Mouse (Mus musculus): ENCODE measurements around the gene Fbxl19. TPM values are rescaled to one million over a fixed set of nuclear protein-coding genes. Genes with fewer than 3 reads are reported as not detected.

Fbxl19 gene
- polyA plus RNA-seq, 1 experiment from 2014 or later, result 10.5 TPM

DNA sequence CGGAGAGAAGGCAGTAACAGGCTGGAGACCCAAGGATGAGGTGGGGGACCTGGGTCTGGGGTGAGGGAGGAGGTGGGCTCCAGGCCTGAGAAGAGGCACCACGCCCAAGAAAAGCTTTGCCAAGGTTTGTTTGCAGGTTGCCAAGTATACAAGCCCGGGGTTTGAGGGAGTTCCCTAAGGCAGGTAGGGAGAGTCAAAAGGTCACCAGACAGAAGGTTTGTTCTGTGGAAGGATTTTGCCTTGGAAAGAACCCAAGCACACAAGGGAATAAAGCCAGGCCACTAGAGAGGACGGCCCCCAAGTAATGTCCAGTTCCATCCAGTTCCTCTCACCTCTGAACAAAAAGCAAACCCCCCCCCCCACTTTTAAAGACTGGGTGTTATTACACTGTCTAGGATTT lies 66.9 kb downstream of the Fbxl19 start:
- Histone ChIP-seq H3K4me2 (no peak overlapping the region), H3K27me3 (no peaks in the 10 kb centered on the region), H3K9ac (replicated peaks) (no peak overlapping the region), H3K4me3 (replicated peaks) (no peak overlapping the region), H3K27ac (no peak overlapping the region), H3K9me3 (no peaks in the 10 kb centered on the region), H3K4me1 (replicated peaks) (no peaks in the 10 kb centered on the region), H3K36me3 (peaks cover 86% of the 10 kb centered on the region)
- ATAC-seq (ENCODE audit: insufficient number of reproducible peaks, insufficient read depth, low FRiP score, low TSS enrichment, low read depth), result no peak
- whole genome bisulfite sequencing, result 82% methylated on average over 4 of the region's 4 CpGs

DNA sequence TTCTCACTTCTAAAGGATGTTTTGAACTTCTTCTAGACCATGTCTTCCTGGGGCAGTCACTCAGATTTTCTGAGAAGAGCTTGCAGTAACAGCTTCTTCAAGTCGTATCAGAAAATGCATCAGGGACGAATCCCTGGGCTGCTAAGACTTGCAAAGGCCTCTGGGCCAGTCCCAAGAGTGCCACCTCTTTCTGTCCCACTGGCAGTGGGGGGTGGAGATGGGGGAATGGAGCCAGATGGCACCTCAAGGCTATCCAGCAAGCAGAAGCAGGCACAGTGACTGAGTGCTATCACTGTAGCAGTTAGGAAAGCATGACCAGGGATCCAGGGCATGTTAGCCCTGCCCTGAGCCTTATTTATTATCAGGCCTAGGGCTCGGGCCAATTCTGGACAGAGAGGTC lies 67.9 kb downstream of the Fbxl19 start:
- H3K4me2 ChIP-seq, result no peak overlapping the region
- H3K27ac ChIP-seq, result no peak overlapping the region
- H3K36me3 ChIP-seq, result peaks cover 76% of the 10 kb centered on the region
- H3K9ac ChIP-seq (replicated peaks), result no peak overlapping the region
- no peaks in the 10 kb centered on the region for H3K27me3 ChIP-seq
- no peak overlapping the region for H3K4me3 ChIP-seq (replicated peaks)
- H3K9me3 ChIP-seq, result no peaks in the 10 kb centered on the region
- H3K4me1 ChIP-seq (replicated peaks), result no peaks in the 10 kb centered on the region
- no peak for ATAC-seq (ENCODE audit: insufficient number of reproducible peaks, insufficient read depth, low FRiP score, low TSS enrichment, low read depth)
- 79% methylated on average over 3 of the region's 3 CpGs for WGBS

DNA sequence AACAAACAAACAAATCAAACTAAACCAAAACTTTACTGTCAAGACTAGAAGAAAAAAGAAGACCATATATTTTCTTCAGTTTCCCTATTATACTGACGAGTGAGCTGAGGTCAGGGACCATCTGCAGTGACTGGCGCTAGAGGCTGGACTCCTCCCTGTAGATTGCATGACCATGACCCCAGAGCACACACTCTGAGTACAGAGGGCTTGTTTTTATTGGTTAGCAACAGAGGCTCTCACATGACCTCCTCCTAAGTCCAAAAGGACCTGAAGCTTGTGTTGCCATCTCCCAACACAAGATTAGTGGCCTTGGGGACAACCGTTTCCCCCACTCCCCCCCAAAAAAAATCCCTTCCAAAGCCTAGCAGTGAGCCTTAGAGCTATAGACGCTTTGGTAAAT lies 69.5 kb downstream of the Fbxl19 start:
- no peaks in the 10 kb centered on the region for H3K4me1 ChIP-seq (replicated peaks)
- no peak for ATAC-seq (ENCODE audit: insufficient number of reproducible peaks, insufficient read depth, low FRiP score, low TSS enrichment, low read depth)
- no peaks in the 10 kb centered on the region for H3K9me3 ChIP-seq
- peaks cover 71% of the 10 kb centered on the region for H3K36me3 ChIP-seq
- no peak overlapping the region for H3K4me3 ChIP-seq (replicated peaks)
- H3K27ac ChIP-seq, result no peak overlapping the region
- H3K9ac ChIP-seq (replicated peaks), result no peak overlapping the region
- no peak overlapping the region for H3K4me2 ChIP-seq
- 87% methylated on average over 4 of the region's 4 CpGs for WGBS
- no peaks in the 10 kb centered on the region for H3K27me3 ChIP-seq

DNA sequence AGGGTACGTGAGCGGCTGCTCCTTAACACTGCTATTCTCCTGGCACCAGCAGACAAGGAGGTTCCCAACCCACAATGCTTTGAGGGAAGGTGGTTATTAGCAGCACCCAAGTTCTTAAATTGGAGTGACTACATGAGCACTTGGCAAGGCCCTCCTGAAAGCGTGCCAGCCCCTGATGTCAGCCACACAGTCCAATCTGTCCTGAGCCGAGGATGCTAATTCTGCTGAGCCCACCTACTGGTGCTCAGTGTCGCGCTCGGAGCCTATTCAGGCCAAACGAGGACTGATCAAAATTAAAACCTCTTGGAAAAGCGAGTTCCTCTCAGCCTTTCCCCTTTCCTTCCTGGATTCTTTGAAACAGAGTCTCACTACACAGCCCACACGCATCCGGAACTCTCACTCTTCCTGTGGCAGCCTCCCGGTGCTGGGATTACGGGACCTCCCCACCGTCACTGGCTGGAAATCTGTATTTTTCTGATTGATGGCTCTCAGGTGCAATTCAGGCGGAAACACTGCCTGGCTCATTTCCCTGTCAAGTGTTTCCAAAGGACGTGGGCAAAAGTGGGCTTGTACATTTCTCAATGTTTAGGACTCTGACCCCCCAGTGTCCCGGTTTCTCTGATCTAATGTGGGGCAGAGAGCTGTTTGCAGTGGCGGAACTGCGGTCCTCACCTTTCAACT lies 70.0 kb downstream of the Fbxl19 start:
- no peak for ATAC-seq (ENCODE audit: insufficient number of reproducible peaks, insufficient read depth, low FRiP score, low TSS enrichment, low read depth)
- peaks cover 67% of the 10 kb centered on the region for H3K36me3 ChIP-seq

DNA sequence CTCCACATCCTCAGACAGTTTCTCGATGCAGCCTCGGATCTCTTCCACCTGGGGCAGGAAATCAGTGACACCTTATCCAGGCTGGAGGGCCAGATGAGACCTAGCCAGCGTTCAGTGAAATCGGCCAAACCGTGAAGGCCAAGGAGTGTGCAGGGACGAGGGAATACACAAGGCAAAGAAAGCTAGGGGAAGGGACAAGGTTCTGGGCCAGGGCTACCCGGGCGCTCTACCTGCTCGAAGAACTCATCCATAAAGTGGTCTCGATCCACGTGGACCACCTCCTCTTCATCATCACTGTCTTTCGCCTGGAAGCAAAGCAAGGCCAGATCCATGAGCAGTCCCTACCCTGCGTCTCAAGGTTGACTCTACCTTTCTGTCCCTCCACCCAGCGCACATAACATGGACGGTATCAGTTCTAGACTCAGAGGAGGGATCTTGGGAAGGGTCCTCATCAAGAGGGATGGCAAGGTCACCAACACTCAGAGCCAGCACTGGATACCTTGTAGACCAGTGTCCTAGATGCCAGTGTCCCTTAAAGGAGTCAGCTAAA lies 70.8 kb downstream of the Fbxl19 start:
- no peak overlapping the region for H3K4me2 ChIP-seq
- no peak for ATAC-seq (ENCODE audit: insufficient number of reproducible peaks, insufficient read depth, low FRiP score, low TSS enrichment, low read depth)
- no peaks in the 10 kb centered on the region for H3K9me3 ChIP-seq

More for the DNA sequence above, 70.0 kb downstream of the Fbxl19 start:
- no peak overlapping the region for H3K4me3 ChIP-seq (replicated peaks)
- no peak overlapping the region for H3K27ac ChIP-seq
- no peaks in the 10 kb centered on the region for H3K4me1 ChIP-seq (replicated peaks)
- no peak overlapping the region for H3K9ac ChIP-seq (replicated peaks)
- H3K9me3 ChIP-seq, result no peaks in the 10 kb centered on the region
- H3K4me2 ChIP-seq, result no peak overlapping the region
- H3K27me3 ChIP-seq, result no peaks in the 10 kb centered on the region
- WGBS, result 84% methylated on average over 19 of the region's 19 CpGs

DNA sequence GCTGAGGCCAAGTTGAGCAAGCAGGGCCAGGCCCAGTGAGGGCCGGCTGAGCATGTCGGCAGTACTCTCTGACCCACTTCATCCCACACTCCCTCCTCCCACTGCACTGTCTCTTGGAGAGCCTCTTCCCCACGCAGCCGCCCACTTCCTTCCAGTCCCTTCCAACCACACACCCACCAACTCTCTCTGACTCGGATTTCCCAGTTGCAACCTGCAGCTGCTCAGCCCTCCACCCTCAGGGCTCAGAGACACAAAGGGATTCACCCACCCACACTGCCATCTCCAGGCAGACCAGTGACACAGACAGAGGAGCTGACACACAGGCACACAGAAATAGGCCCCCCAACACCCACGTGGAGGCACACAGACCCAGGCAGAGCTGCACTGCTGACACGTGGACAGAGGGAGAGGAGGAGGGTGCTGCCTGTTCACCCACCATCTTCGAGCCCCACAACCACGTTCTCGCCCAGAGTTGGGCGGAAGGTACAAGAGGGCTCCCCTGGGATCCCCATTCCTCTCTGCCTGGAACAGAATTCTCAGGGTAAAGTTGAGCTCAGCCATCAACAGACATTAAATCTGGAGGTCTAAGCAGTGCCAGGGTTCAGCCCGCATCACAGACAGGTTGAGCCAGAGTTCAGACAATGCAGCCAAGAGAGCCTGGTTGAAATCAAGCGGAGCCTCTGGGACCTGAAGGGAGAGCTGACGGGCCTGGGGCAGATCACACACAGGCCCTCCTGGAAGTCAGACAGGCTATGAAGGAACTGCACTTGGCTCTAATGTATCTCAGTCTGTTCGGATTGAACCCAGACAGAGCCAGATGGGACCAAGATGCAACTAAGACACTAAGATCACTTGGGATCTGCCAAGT lies 71.8 kb downstream of the Fbxl19 start:
- no peaks in the 10 kb centered on the region for H3K9me3 ChIP-seq
- 69% methylated on average over 15 of the region's 15 CpGs for WGBS
- no peak overlapping the region for H3K4me3 ChIP-seq (replicated peaks)

More for the DNA sequence above, 70.8 kb downstream of the Fbxl19 start:
- WGBS, result 91% methylated on average over 15 of the region's 15 CpGs
- H3K27ac ChIP-seq, result no peak overlapping the region
- H3K4me1 ChIP-seq (replicated peaks), result no peaks in the 10 kb centered on the region
- H3K36me3 ChIP-seq, result peaks cover 60% of the 10 kb centered on the region
- no peaks in the 10 kb centered on the region for H3K27me3 ChIP-seq
- no peak overlapping the region for H3K9ac ChIP-seq (replicated peaks)
- no peak overlapping the region for H3K4me3 ChIP-seq (replicated peaks)

DNA sequence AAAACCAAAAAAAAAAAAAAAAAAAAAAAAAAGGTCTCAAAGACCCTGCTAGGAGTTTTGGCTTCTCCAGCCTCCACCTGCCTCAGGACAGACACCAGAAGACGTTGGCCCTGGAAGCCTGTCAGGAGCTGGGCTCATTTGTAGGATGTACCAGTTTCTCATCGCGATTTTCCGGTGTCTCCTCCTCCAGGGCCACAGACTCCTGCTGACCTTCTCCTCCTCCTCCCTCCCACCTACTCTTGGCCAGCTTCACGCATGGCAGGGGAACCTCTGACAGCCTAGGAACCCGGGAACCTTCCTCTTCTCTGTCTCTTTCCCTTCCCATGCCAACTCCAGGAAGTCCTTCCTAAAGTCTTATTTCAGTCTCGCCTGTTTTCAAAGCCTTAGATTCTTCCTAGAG lies 72.7 kb downstream of the Fbxl19 start:
- Histone ChIP-seq H3K4me2 (no peak overlapping the region), H3K27ac (no peak overlapping the region), H3K36me3 (peaks cover 41% of the 10 kb centered on the region), H3K9me3 (no peaks in the 10 kb centered on the region), H3K9ac (replicated peaks) (no peak overlapping the region), H3K4me1 (replicated peaks) (peaks cover 4% of the 10 kb centered on the region), H3K27me3 (no peaks in the 10 kb centered on the region), H3K4me3 (replicated peaks) (no peak overlapping the region)
- no peak for ATAC-seq (ENCODE audit: insufficient number of reproducible peaks, insufficient read depth, low FRiP score, low TSS enrichment, low read depth)
- WGBS, result 80% methylated on average over 7 of the region's 7 CpGs

More for the DNA sequence above, 71.8 kb downstream of the Fbxl19 start:
- Histone ChIP-seq H3K27me3 (no peaks in the 10 kb centered on the region), H3K27ac (no peak overlapping the region), H3K4me1 (replicated peaks) (no peaks in the 10 kb centered on the region; the same call in 1 of the 2 replicates), H3K36me3 (peaks cover 50% of the 10 kb centered on the region), H3K4me2 (no peak overlapping the region), H3K9ac (replicated peaks) (no peak overlapping the region)
- no peak for ATAC-seq (ENCODE audit: insufficient number of reproducible peaks, insufficient read depth, low FRiP score, low TSS enrichment, low read depth)

GRCm38 (mm10) chr7:127817776-127818175 lies 73.4 kb downstream of the Fbxl19 start:
- Histone ChIP-seq H3K4me3 (replicated peaks) (no peak overlapping the region), H3K27ac (no peak overlapping the region), H3K4me1 (replicated peaks) (peaks cover 11% of the 10 kb centered on the region), H3K9ac (replicated peaks) (no peak overlapping the region), H3K27me3 (no peaks in the 10 kb centered on the region), H3K9me3 (no peaks in the 10 kb centered on the region), H3K4me2 (no peak overlapping the region), H3K36me3 (peaks cover 34% of the 10 kb centered on the region)
- ATAC-seq (ENCODE audit: insufficient number of reproducible peaks, insufficient read depth, low FRiP score, low TSS enrichment, low read depth), result no peak
- 90% methylated on average over 5 of the region's 5 CpGs for WGBS

MicroRNA genes within 50 kb of the gene (microRNA counts, 519-probe panel; counts per million panel counts)
- not detected for microRNA mmu-miR-762

Small RNA genes lying within 50 kb of the gene (microRNA-seq; reads per million reads assigned to microRNA genes)
- gene Mir762, result not detected

Other genes starting within 250 kb of the Fbxl19 start
- gene Srcap, start 232.6 kb upstream of the Fbxl19 start, polyA plus RNA-seq (2016; fragmentation: Nextera tagmentation; extraction: Ambion mirVana), result 77.2 and 79.4 TPM in 2 replicates
- gene Gm42715, start 225.0 kb upstream of the Fbxl19 start, polyA plus RNA-seq (2016; fragmentation: Nextera tagmentation; extraction: Ambion mirVana), result 15.9 and 18.0 TPM in 2 replicates
- gene Tmem265, start 183.2 kb upstream of the Fbxl19 start, polyA plus RNA-seq (2016; fragmentation: Nextera tagmentation; extraction: Ambion mirVana), result 5.3 and 8.1 TPM in 2 replicates
- gene Phkg2, start 171.2 kb upstream of the Fbxl19 start, polyA plus RNA-seq (2016; fragmentation: Nextera tagmentation; extraction: Ambion mirVana), result 40.4 and 42.2 TPM in 2 replicates
- 12.1 and 13.1 TPM in 2 replicates for gene Ccdc189, start 155.9 kb upstream of the Fbxl19 start, polyA plus RNA-seq (2016; fragmentation: Nextera tagmentation; extraction: Ambion mirVana)
- gene Rnf40, start 155.8 kb upstream of the Fbxl19 start, polyA plus RNA-seq (2016; fragmentation: Nextera tagmentation; extraction: Ambion mirVana), result 61.6 and 66.6 TPM in 2 replicates
- 26.1 and 30.1 TPM in 2 replicates for gene Zfp629, start 128.7 kb upstream of the Fbxl19 start, polyA plus RNA-seq (2016; fragmentation: Nextera tagmentation; extraction: Ambion mirVana)
- 120 and 127 TPM in 2 replicates for gene Bcl7c, start 35.6 kb upstream of the Fbxl19 start, polyA plus RNA-seq (2016; fragmentation: Nextera tagmentation; extraction: Ambion mirVana)
- gene Ctf1, start 31.8 kb upstream of the Fbxl19 start, polyA plus RNA-seq (2016; fragmentation: Nextera tagmentation; extraction: Ambion mirVana), result 29.3 and 30.0 TPM in 2 replicates
- 0.36 and 0.60 TPM in 2 replicates for gene Ctf2, start 12.4 kb upstream of the Fbxl19 start, polyA plus RNA-seq (2016; fragmentation: Nextera tagmentation; extraction: Ambion mirVana)
- 15.2 and 15.4 TPM in 2 replicates for gene Orai3, start 25.3 kb downstream of the Fbxl19 start, polyA plus RNA-seq (2016; fragmentation: Nextera tagmentation; extraction: Ambion mirVana)
- 24.7 and 25.2 TPM in 2 replicates for gene Setd1a, start 32.1 kb downstream of the Fbxl19 start, polyA plus RNA-seq (2016; fragmentation: Nextera tagmentation; extraction: Ambion mirVana)
- not detected in 2 replicates for gene Gm49388, start 41.1 kb downstream of the Fbxl19 start, polyA plus RNA-seq (2016; fragmentation: Nextera tagmentation; extraction: Ambion mirVana)
- gene Hsd3b7, start 56.1 kb downstream of the Fbxl19 start, polyA plus RNA-seq (2016; fragmentation: Nextera tagmentation; extraction: Ambion mirVana), result 9.5 and 9.8 TPM in 2 replicates
- 31.8 and 41.5 TPM in 2 replicates for gene Stx4a, start 79.8 kb downstream of the Fbxl19 start, polyA plus RNA-seq (2016; fragmentation: Nextera tagmentation; extraction: Ambion mirVana)
- gene Stx1b, start 80.0 kb downstream of the Fbxl19 start, polyA plus RNA-seq (2016; fragmentation: Nextera tagmentation; extraction: Ambion mirVana), result 8.4 and 9.3 TPM in 2 replicates
- 17.5 and 19.0 TPM in 2 replicates for gene Zfp646, start 131.7 kb downstream of the Fbxl19 start, polyA plus RNA-seq (2016; fragmentation: Nextera tagmentation; extraction: Ambion mirVana)
- 29.8 and 31.1 TPM in 2 replicates for gene Zfp668, start 132.3 kb downstream of the Fbxl19 start, polyA plus RNA-seq (2016; fragmentation: Nextera tagmentation; extraction: Ambion mirVana)
- 1.4 and 1.6 TPM in 2 replicates for gene Prss53, start 146.4 kb downstream of the Fbxl19 start, polyA plus RNA-seq (2016; fragmentation: Nextera tagmentation; extraction: Ambion mirVana)
- not detected in 2 replicates for gene Gm21974, start 150.9 kb downstream of the Fbxl19 start, polyA plus RNA-seq (2016; fragmentation: Nextera tagmentation; extraction: Ambion mirVana)
- gene Vkorc1, start 151.1 kb downstream of the Fbxl19 start, polyA plus RNA-seq (2016; fragmentation: Nextera tagmentation; extraction: Ambion mirVana), result 81.7 and 84.7 TPM in 2 replicates
- 83.0 and 90.1 TPM in 2 replicates for gene Bckdk, start 159.5 kb downstream of the Fbxl19 start, polyA plus RNA-seq (2016; fragmentation: Nextera tagmentation; extraction: Ambion mirVana)
- 50.9 and 51.3 TPM in 2 replicates for gene Kat8, start 168.0 kb downstream of the Fbxl19 start, polyA plus RNA-seq (2016; fragmentation: Nextera tagmentation; extraction: Ambion mirVana)
- 5.0 TPM in 2 replicates for gene Prss8, start 185.6 kb downstream of the Fbxl19 start, polyA plus RNA-seq (2016; fragmentation: Nextera tagmentation; extraction: Ambion mirVana)
- gene Prss36, start 202.2 kb downstream of the Fbxl19 start, polyA plus RNA-seq (2016; fragmentation: Nextera tagmentation; extraction: Ambion mirVana), result 9.6 and 10.7 TPM in 2 replicates
- gene Fus, start 222.9 kb downstream of the Fbxl19 start, polyA plus RNA-seq (2016; fragmentation: Nextera tagmentation; extraction: Ambion mirVana), result 597 and 605 TPM in 2 replicates
- gene Pycard, start 249.3 kb downstream of the Fbxl19 start, polyA plus RNA-seq (2016; fragmentation: Nextera tagmentation; extraction: Ambion mirVana), result 9.2 and 10.5 TPM in 2 replicates

All from limb, embryonic 12.5 days (tissue).